ENCODE assay signal across 22 mouse cellular contexts in genomic region chr19:32239925-32240324, GRCm38 (mm10).
DNase-seq lines count a peak whose midpoint lies in the region; ATAC-seq and TF ChIP-seq lines count a peak whose summit lies in the region.
"Had no signal": no experiment of that assay in that cellular context is flagged by ENCODE, and none has a peak within 500 bp of the region (broad histone marks: within the 10 kb centered on the region; RNA-seq: fewer than 3 reads in every experiment).

No protein-coding gene starts in this region.

- H3K9ac ChIP-seq in ES-Bruce4 (ENCODE audit: low read depth, poor library complexity, severe bottlenecking) (no peak overlapping the region), MEL (ENCODE audit: control insufficient read depth, low read depth, low read length, poor library complexity, severe bottlenecking) (no peak overlapping the region; the same call in 1 of the 2 replicates)
- H3K9ac ChIP-seq in liver, embryonic 16.5 days (ENCODE audit: low read depth, low read length): no peak overlapping the region
- no peak overlapping the region for H3K9ac ChIP-seq in neural tube, embryonic 15.5 days (replicated peaks)
- H3K9ac ChIP-seq: intestine, embryonic 15.5 days; kidney, embryonic 15.5 days; neural tube, embryonic 12.5 days had no signal

- WGBS in liver, embryonic 16.5 days (ENCODE audit: insufficient replicate concordance): 16% methylated on average over 4 of the region's 4 CpGs
- 94% methylated on average over 4 of the region's 4 CpGs for WGBS in neural tube, embryonic 15.5 days

- DNase-seq in MEL (ENCODE audit: low read depth, low spot score): peak; percentile 72
- peak; percentile 87 for DNase-seq in liver
- DNase-seq in layer of hippocampus, adult 18-20 months (ENCODE audit: low spot score in 2 of 2): no peak
- no peak for DNase-seq in left cerebral cortex, adult 8-10 months (ENCODE audit: low spot score in 2 of 2)
- no peak for DNase-seq in lung, postnatal 36 days
- DNase-seq: cerebellum, adult 18-20 months; cerebellum, postnatal 14 days; gastrocnemius, adult 2 months; kidney, postnatal 36 days; layer of hippocampus, adult 9-11 months; midbrain, embryonic 14.5 days; right cerebral cortex, postnatal 4 days had no signal

- H3K79me2 ChIP-seq in MEL (ENCODE audit: control insufficient read depth, insufficient read depth, low read length, poor library complexity): peaks cover 22% of the 10 kb centered on the region

- H3K4me3 ChIP-seq in ES-Bruce4 (ENCODE audit: low read depth, low read length): no peak overlapping the region
- peak overlapping the region in 1 of 2 experiments; percentile 41; a peak in 2 of 4 replicates for H3K4me3 ChIP-seq in MEL (ENCODE audit: control insufficient read depth in 1 of 2, insufficient read depth in 1 of 2, low read depth in 2 of 2, low read length in 2 of 2)
- H3K4me3 ChIP-seq in liver, embryonic 16.5 days (ENCODE audit: low read depth, low read length): no peak overlapping the region
- no peak overlapping the region for H3K4me3 ChIP-seq in neural tube, embryonic 15.5 days (replicated peaks)
- H3K4me3 ChIP-seq: gastrocnemius, adult 2 months; heart, embryonic 10.5 days; intestine, embryonic 15.5 days; kidney, embryonic 15.5 days; limb, embryonic 10.5 days; neural tube, embryonic 12.5 days had no signal

- TF ChIP-seq CTCF in ES-Bruce4 (IDR thresholded peaks at IDR 0.05; ENCODE audit: low read depth, low read length) (no peak), MEL (IDR thresholded peaks at IDR 0.05 in 2 of 3, conservative IDR thresholded peaks at IDR 0.05 in 1 of 3; ENCODE audit: control insufficient read depth in 1 of 3, insufficient read depth in 1 of 3, low read depth in 2 of 3, low read length in 3 of 3, poor library complexity in 1 of 3, severe bottlenecking in 1 of 3) (no peak)

- H3K9me3 ChIP-seq in ES-Bruce4 (replicated peaks; ENCODE audit: control insufficient read depth, insufficient read depth, low read length, poor library complexity, severe bottlenecking) (no peaks in the 10 kb centered on the region; the same call in 1 of the 2 replicates), MEL (replicated peaks; ENCODE audit: insufficient read depth, low read length) (no peaks in the 10 kb centered on the region)
- no peaks in the 10 kb centered on the region for H3K9me3 ChIP-seq in liver, embryonic 16.5 days (replicated peaks; ENCODE audit: control insufficient read depth, low read length)
- no peaks in the 10 kb centered on the region for H3K9me3 ChIP-seq in neural tube, embryonic 15.5 days (replicated peaks)
- H3K9me3 ChIP-seq: heart, embryonic 10.5 days; intestine, embryonic 15.5 days; kidney, embryonic 15.5 days; limb, embryonic 10.5 days; neural tube, embryonic 12.5 days had no signal

- H3K4me1 ChIP-seq in ES-Bruce4 (ENCODE audit: control insufficient read depth, insufficient read depth, low read length): peaks cover 7% of the 10 kb centered on the region
- H3K4me1 ChIP-seq in MEL (ENCODE audit: control insufficient read depth in 1 of 2, insufficient read depth in 2 of 2, low read length in 2 of 2): peaks cover 11 to 27% of the 10 kb centered on the region in 2 experiments
- H3K4me1 ChIP-seq in liver, embryonic 16.5 days (ENCODE audit: control insufficient read depth, low read depth, low read length): peaks cover 41% of the 10 kb centered on the region
- H3K4me1 ChIP-seq in neural tube, embryonic 15.5 days: no peaks in the 10 kb centered on the region
- H3K4me1 ChIP-seq: neural tube, embryonic 12.5 days had no signal

- H3K27ac ChIP-seq in ES-Bruce4 (ENCODE audit: insufficient read depth, low read length): peak overlapping the region; percentile 71
- H3K27ac ChIP-seq in MEL (ENCODE audit: control insufficient read depth, low read depth, low read length): peak overlapping the region; percentile 100
- H3K27ac ChIP-seq in liver, embryonic 16.5 days (ENCODE audit: low read length): peak overlapping the region; percentile 97
- H3K27ac ChIP-seq in neural tube, embryonic 15.5 days (replicated peaks): no peak overlapping the region
- H3K27ac ChIP-seq: intestine, embryonic 15.5 days; kidney, embryonic 15.5 days; limb, embryonic 10.5 days; neural tube, embryonic 12.5 days had no signal

- H3K4me2 ChIP-seq in liver, embryonic 16.5 days (ENCODE audit: low read depth, low read length): peak overlapping the region; percentile 64
- H3K4me2 ChIP-seq in neural tube, embryonic 15.5 days: no peak overlapping the region
- H3K4me2 ChIP-seq: intestine, embryonic 15.5 days; kidney, embryonic 15.5 days; neural tube, embryonic 12.5 days had no signal

- ATAC-seq in liver, embryonic 16.5 days (ENCODE audit: low read depth): peak; percentile 79
- ATAC-seq in neural tube, embryonic 15.5 days (ENCODE audit: low FRiP score): no peak
- ATAC-seq: forebrain, embryonic 14.5 days; hindbrain, embryonic 16.5 days had no signal

- TF ChIP-seq POLR2A in ES-Bruce4 (IDR thresholded peaks at IDR 0.05; ENCODE audit: insufficient read depth, low read length) (no peak), MEL (IDR thresholded peaks at IDR 0.05; ENCODE audit: control insufficient read depth in 1 of 2, insufficient read depth in 1 of 2, low read depth in 1 of 2, low read length in 2 of 2, poor library complexity in 1 of 2) (no peak)

- TF ChIP-seq EP300 in ES-Bruce4 (IDR thresholded peaks at IDR 0.05; ENCODE audit: insufficient read depth, low read depth, low read length) (no peak), MEL (IDR thresholded peaks at IDR 0.05; ENCODE audit: low read depth in 1 of 2, low read length in 2 of 2) (peak; percentile 55 to 69)

- no peaks in the 10 kb centered on the region for H3K27me3 ChIP-seq in ES-Bruce4 (ENCODE audit: control insufficient read depth, insufficient read depth, low read length, poor library complexity, severe bottlenecking)
- H3K27me3 ChIP-seq in MEL (ENCODE audit: control insufficient read depth in 1 of 2, insufficient read depth in 2 of 2, low read length in 2 of 2): no peaks in the 10 kb centered on the region
- no peaks in the 10 kb centered on the region for H3K27me3 ChIP-seq in liver, embryonic 16.5 days (ENCODE audit: control insufficient read depth, insufficient read depth, low read depth, low read length)
- H3K27me3 ChIP-seq in neural tube, embryonic 15.5 days (replicated peaks): no peaks in the 10 kb centered on the region
- H3K27me3 ChIP-seq: intestine, embryonic 15.5 days; kidney, embryonic 15.5 days; neural tube, embryonic 12.5 days had no signal

- TF ChIP-seq RAD21 in MEL (IDR thresholded peaks at IDR 0.05; ENCODE audit: low read depth, low read length): no peak

- no peaks in the 10 kb centered on the region for H3K36me3 ChIP-seq in ES-Bruce4 (ENCODE audit: control insufficient read depth, insufficient read depth, low read length, poor library complexity, severe bottlenecking)
- H3K36me3 ChIP-seq in MEL (ENCODE audit: control insufficient read depth in 1 of 2, insufficient read depth in 2 of 2, low read length in 2 of 2): peaks cover 0 to 23% of the 10 kb centered on the region in 2 experiments; a peak in 2 of 4 replicates
- no peaks in the 10 kb centered on the region for H3K36me3 ChIP-seq in liver, embryonic 16.5 days (ENCODE audit: control insufficient read depth, insufficient read depth)
- no peaks in the 10 kb centered on the region for H3K36me3 ChIP-seq in neural tube, embryonic 15.5 days
- H3K36me3 ChIP-seq: heart, embryonic 10.5 days; intestine, embryonic 15.5 days; kidney, embryonic 15.5 days; limb, embryonic 10.5 days; neural tube, embryonic 12.5 days had no signal

TF ChIP-seq in MEL, 35 proteins besides CTCF, POLR2A, EP300 and RAD21 (continues in another document):
- TF ChIP-seq USF2 (IDR thresholded peaks at IDR 0.05; ENCODE audit: borderline replicate concordance in 1 of 2, insufficient read depth in 1 of 2, low read depth in 1 of 2, low read length in 2 of 2) (no peak), BHLHE40 (IDR thresholded peaks at IDR 0.05; ENCODE audit: borderline replicate concordance, low read depth, low read length) (no peak), JUND (IDR thresholded peaks at IDR 0.05; ENCODE audit: low read depth, low read length) (no peak), TCF12 (IDR thresholded peaks at IDR 0.05; ENCODE audit: low read depth, low read length) (peak; percentile 51; the same call in 1 of the 2 replicates), MYC (IDR thresholded peaks at IDR 0.05; ENCODE audit: low read depth, low read length) (0 out of 2 replicates have a peak, but pooled peaks have one; percentile 21), MXI1 (IDR thresholded peaks at IDR 0.05; ENCODE audit: low read depth, low read length) (peak; percentile 53), GABPA (IDR thresholded peaks at IDR 0.05; ENCODE audit: low read depth, low read length) (no peak), POLR2AphosphoS2 (IDR thresholded peaks at IDR 0.05; ENCODE audit: low read length) (no peak), NELFE (IDR thresholded peaks at IDR 0.05; ENCODE audit: low read depth, low read length) (no peak), UBTF (IDR thresholded peaks at IDR 0.05; ENCODE audit: borderline replicate concordance, insufficient read depth, low read depth, low read length) (no peak), POLR2AphosphoS5 (IDR thresholded peaks at IDR 0.05; ENCODE audit: borderline replicate concordance, low read depth, low read length) (no peak), ZNF384 (IDR thresholded peaks at IDR 0.05; ENCODE audit: low read depth, low read length) (no peak), E2F4 (IDR thresholded peaks at IDR 0.05; ENCODE audit: borderline replicate concordance, low read depth, low read length) (no peak), RCOR1 (IDR thresholded peaks at IDR 0.05; ENCODE audit: low read depth, low read length) (no peak), TAL1 (IDR thresholded peaks at IDR 0.05; ENCODE audit: low read length) (peak; percentile 75), MAX (IDR thresholded peaks at IDR 0.05; ENCODE audit: low read length) (peak; percentile 66), GATA1 (IDR thresholded peaks at IDR 0.05; ENCODE audit: low read depth, low read length) (peak; percentile 75), ELF1 (IDR thresholded peaks at IDR 0.05; ENCODE audit: low read depth, low read length) (no peak), TBP (IDR thresholded peaks at IDR 0.05; ENCODE audit: low read depth, low read length) (no peak), ZKSCAN1 (IDR thresholded peaks at IDR 0.05; ENCODE audit: low read depth, low read length) (no peak), HCFC1 (IDR thresholded peaks at IDR 0.05; ENCODE audit: low read depth, low read length) (no peak), CHD1 (IDR thresholded peaks at IDR 0.05; ENCODE audit: low read depth, low read length) (no peak), MAFK (IDR thresholded peaks at IDR 0.05; ENCODE audit: borderline replicate concordance, low read depth, low read length) (no peak), KAT2A (conservative IDR thresholded peaks at IDR 0.05; ENCODE audit: low read depth, low read length) (no peak), ETS1 (IDR thresholded peaks at IDR 0.05; ENCODE audit: low read depth, low read length) (peak; percentile 47; the same call in 1 of the 2 replicates), MEF2A (IDR thresholded peaks at IDR 0.05; ENCODE audit: extremely low read depth, insufficient replicate concordance, low read depth, low read length, poor library complexity, severe bottlenecking) (no peak)

Comparison
In these comparisons a context has a peak if more than half of its experiments do, and no peak if none do; other contexts are left out.
1. DNase-seq: peak in MEL (single experiment) and liver (single experiment); none in layer of hippocampus, adult 18-20 months (0 of 2), left cerebral cortex, adult 8-10 months (0 of 2) and lung, postnatal 36 days (single experiment).